Mouse (Mus musculus) heart, embryonic 10.5 days (tissue): ENCODE data around the gene Fnip2. TPM values are rescaled to one million over a fixed set of nuclear protein-coding genes. Genes with fewer than 3 reads are reported as not detected.

Experiments used
- DNase-seq: peaks from one replicate; pipeline ENCODE4 v3.0.0-alpha.2; 2017; ENCODE audit warnings: low spot score
- H3K27ac ChIP-seq: fragments of 300-500 bp; sonication (generic); 2 replicates; pipeline ENCODE4 v1.5.1; 2016; ENCODE audit warnings: mild to moderate bottlenecking
- H3K27me3 ChIP-seq: fragments of 300-500 bp; sonication (generic); 2 replicates; pipeline ENCODE4 v1.6.1; 2016; ENCODE audit warnings: mild to moderate bottlenecking; ENCODE audit not compliant: poor library complexity, insufficient read depth, severe bottlenecking
- H3K36me3 ChIP-seq: fragments of 300-500 bp; sonication (generic); 2 replicates; pipeline ENCODE4 v1.6.1; 2016; ENCODE audit warnings: mild to moderate bottlenecking, moderate library complexity
- H3K4me1 ChIP-seq: fragments of 300-500 bp; sonication (generic); 2 replicates; pipeline ENCODE4 v1.6.1; 2016; ENCODE audit warnings: mild to moderate bottlenecking
- H3K4me3 ChIP-seq: fragments of 300-500 bp; sonication (generic); 2 replicates; pipeline ENCODE4 v1.5.1; 2016; ENCODE audit warnings: mild to moderate bottlenecking, moderate library complexity
- H3K9me3 ChIP-seq: fragments of 300-500 bp; sonication (generic); 2 replicates; pipeline ENCODE4 v1.6.1; 2016; ENCODE audit warnings: mild to moderate bottlenecking, moderate library complexity
- WGBS: fragments of 180-500 bp; shearing (Covaris S2); methylation state at CpG from one replicate; pipeline ENCODE4 v1.1.7; 2016; 5-methylcytosine and 5-hydroxymethylcytosine counted together
- polyA plus RNA-seq: library from polyadenylated mRNA; unstranded; fragments of >200 nt; fragmentation: Nextera tagmentation; extraction: Ambion mirVana; gene quantifications from 2 replicates; pipeline ENCODE4 v1.2.1, GENCODE M21; 2016

The Fnip2 gene
- polyA plus RNA-seq, 1 experiment from 2014 or later, result 4.7 TPM

DNA sequence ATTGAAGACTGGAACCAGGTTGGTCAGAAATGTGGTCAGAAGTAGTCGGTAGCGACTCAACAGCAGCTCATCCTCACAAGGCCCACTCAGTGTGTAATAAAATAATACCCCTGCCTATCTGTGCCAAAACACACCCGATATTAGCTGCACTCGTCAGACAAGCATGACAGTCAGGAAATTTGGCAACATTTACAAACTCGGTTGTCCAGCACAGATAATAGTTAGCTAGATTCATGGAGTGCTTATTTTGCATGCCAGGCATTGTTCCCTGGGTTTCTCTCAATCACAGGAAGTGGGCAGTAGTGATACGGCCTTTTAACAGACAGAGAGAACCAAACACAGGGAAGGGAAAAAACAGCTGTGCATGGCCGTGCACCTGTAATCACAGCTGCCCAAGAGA is 30.6 kb downstream of the Fnip2 start:
- Histone ChIP-seq H3K27ac (no peak overlapping the region), H3K9me3 (no peaks in the 10 kb centered on the region), H3K4me1 (peaks cover 17% of the 10 kb centered on the region), H3K36me3 (no peaks in the 10 kb centered on the region), H3K4me3 (no peak overlapping the region), H3K27me3 (no peaks in the 10 kb centered on the region)
- 74% methylated on average over 7 of the region's 7 CpGs for WGBS
- DNase-seq, result no peak

DNA sequence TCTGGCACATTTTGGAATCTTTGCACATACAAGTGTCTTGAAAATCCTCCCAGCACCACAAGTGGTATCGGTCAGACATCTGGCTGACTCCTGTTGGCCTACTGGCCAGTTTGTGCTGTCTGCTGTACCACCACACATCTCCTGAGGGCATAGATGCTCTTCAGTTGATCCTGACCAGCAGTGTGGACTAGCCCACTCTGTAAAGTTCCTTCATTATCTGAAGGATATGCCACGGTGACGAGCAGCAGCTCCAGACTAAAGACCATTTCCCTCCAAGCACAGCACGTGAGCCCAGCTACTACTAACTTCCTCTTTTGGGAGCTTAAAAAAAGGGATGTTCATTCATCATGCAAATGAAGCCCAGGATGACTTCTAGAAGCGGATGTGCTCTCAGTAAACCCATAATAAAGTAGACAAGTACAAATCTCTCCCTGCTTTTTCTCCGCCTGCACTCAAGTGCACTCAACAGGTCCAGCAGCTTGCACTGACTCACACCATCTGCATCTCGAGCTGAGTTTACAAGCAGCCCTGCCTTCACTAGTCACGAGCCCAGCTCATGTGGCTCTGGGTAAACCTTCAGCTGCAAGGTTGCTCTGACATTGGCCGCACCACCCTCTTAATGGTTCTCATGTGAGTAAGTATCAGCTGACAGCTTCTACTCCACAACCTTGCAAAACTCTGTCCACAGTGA is 35.9 kb downstream of the Fnip2 start:
- no peaks in the 10 kb centered on the region for H3K9me3 ChIP-seq
- H3K4me1 ChIP-seq, result peaks cover 40% of the 10 kb centered on the region
- 31% methylated on average over 9 of the region's 9 CpGs for WGBS
- DNase-seq, result peak; percentile 87
- peak overlapping the region; percentile 70 for H3K27ac ChIP-seq
- peak overlapping the region; percentile 35 for H3K4me3 ChIP-seq
- no peaks in the 10 kb centered on the region for H3K36me3 ChIP-seq
- H3K27me3 ChIP-seq, result no peaks in the 10 kb centered on the region

DNA sequence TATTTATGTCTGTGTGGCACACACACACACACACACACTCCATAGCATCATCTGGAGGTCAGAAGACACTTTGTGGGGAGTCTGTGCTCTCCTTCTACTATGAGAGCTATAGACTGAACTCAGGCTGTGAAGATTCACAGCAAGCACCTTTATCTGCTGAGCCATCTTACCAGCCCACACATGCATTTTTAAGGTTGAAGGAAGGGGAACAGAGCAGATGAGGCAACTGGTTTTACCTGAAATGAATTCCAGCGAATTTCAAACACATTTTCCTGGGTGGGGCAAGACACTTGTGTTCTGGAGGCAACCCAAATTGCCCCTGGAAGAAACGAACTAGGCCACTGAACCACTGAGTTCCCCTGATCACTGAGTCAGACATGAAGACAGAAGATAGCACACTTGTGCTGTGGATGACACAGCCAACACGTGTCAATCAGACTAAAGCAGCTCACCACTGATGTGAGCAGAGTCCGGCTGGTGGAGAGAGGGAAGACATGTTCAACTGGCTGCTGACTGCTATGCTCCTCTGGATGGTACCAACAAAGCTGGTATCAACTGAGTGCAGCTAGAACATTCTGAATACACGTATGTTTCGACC is 38.0 kb downstream of the Fnip2 start:
- no peak overlapping the region for H3K27ac ChIP-seq

DNA sequence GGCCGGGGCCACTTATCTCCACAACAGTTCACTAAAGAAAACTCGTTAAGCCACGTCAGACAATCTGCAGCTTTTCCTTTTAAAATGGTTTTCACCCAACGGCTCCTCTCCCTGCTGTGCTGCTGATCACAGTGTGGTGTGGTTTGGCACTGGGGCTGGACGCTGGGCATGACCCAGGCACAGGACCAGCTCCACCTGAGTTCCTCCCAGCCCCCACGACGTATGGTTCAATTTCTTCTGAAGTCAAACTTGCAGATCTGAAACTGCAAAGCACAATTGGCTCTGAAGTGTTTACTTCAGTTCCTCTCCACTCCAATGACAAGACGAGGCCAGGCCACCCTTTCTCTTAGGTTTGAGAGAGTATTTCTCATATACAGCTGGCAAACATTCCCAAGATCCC is 39.1 kb downstream of the Fnip2 start:
- H3K27ac ChIP-seq, result no peak overlapping the region; the same call in 1 of the 2 replicates
- H3K4me1 ChIP-seq, result peaks cover 45% of the 10 kb centered on the region
- DNase-seq, result peak; percentile 33
- H3K36me3 ChIP-seq, result no peaks in the 10 kb centered on the region
- H3K27me3 ChIP-seq, result no peaks in the 10 kb centered on the region
- WGBS, result 49% methylated on average over 8 of the region's 8 CpGs
- no peak overlapping the region for H3K4me3 ChIP-seq
- no peaks in the 10 kb centered on the region for H3K9me3 ChIP-seq

More for the DNA sequence above, 38.0 kb downstream of the Fnip2 start:
- Histone ChIP-seq H3K9me3 (no peaks in the 10 kb centered on the region), H3K4me3 (no peak overlapping the region), H3K27me3 (no peaks in the 10 kb centered on the region), H3K36me3 (no peaks in the 10 kb centered on the region), H3K4me1 (peaks cover 45% of the 10 kb centered on the region)
- DNase-seq, result no peak
- 79% methylated on average over 6 of the region's 6 CpGs for WGBS

DNA sequence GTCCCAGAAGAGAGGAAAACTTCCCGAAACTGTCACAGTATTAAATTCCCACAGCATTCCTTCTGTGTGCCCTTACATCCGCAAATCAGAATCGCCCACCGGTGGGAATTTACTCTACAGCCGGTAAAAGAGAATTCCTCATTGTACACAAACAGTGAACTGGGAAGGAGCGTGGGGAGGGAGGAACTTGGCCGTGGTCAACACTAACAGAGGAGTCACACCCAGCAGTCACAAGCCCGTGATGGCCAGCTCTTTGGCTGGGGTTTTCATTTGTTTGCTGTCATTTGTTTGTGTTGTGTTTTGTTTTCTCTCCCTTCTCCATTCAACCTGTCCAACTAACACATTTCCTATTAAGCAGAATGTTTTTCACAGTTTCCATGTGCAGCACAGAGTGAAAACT is 39.7 kb downstream of the Fnip2 start:
- no peaks in the 10 kb centered on the region for H3K36me3 ChIP-seq
- H3K27ac ChIP-seq, result no peak overlapping the region
- no peak overlapping the region for H3K4me3 ChIP-seq
- DNase-seq, result no peak
- WGBS, result 73% methylated on average over 8 of the region's 8 CpGs
- H3K27me3 ChIP-seq, result no peaks in the 10 kb centered on the region
- H3K9me3 ChIP-seq, result no peaks in the 10 kb centered on the region
- H3K4me1 ChIP-seq, result peaks cover 45% of the 10 kb centered on the region

DNA sequence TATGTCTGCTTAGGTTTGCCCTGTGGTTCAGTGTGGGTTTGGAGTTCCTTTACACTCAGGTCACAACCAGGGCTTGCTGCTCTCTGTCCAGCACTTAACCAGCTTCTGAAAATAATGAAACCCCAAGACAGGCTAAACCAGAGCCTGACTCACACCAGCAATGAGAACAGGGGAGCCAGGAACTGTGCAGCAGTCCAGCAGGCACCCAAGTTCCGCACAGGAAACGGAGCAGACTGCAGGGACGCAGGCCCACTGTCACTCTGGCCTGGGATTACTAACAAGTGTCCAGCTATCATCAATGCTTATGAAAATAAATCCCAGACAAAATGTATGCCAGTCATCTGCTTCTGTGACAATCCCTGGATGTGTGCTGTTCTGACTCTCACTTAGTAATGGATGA is 40.1 kb downstream of the Fnip2 start:
- Histone ChIP-seq H3K27me3 (no peaks in the 10 kb centered on the region), H3K9me3 (no peaks in the 10 kb centered on the region), H3K27ac (no peak overlapping the region), H3K4me3 (no peak overlapping the region), H3K36me3 (no peaks in the 10 kb centered on the region), H3K4me1 (peaks cover 45% of the 10 kb centered on the region)
- WGBS, result 65% methylated on average over 3 of the region's 3 CpGs
- DNase-seq, result no peak

DNA sequence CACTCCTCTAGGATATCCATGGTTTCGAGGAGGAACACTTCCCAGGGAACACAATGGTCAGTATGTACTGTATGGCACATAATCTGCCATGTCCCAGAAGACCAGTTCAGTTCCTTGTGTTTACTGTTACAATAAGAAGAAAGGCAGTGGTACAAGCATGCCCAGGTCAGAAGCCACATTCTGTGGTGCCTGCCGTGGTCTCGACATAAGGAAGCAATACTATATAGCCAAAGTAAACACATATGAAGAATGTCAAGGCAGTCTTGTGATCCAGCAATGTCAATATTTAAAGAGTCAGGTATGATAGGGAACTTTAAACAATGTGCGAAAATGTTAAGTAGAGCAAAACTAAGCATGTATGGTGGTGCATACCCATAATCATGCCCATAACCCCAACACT is 44.2 kb downstream of the Fnip2 start:
- H3K27me3 ChIP-seq, result no peaks in the 10 kb centered on the region
- H3K27ac ChIP-seq, result no peak overlapping the region
- DNase-seq, result no peak
- no peaks in the 10 kb centered on the region for H3K9me3 ChIP-seq
- peaks cover 42% of the 10 kb centered on the region for H3K4me1 ChIP-seq
- no peaks in the 10 kb centered on the region for H3K36me3 ChIP-seq
- no peak overlapping the region for H3K4me3 ChIP-seq
- WGBS, result 82% methylated on average over 4 of the region's 4 CpGs

DNA sequence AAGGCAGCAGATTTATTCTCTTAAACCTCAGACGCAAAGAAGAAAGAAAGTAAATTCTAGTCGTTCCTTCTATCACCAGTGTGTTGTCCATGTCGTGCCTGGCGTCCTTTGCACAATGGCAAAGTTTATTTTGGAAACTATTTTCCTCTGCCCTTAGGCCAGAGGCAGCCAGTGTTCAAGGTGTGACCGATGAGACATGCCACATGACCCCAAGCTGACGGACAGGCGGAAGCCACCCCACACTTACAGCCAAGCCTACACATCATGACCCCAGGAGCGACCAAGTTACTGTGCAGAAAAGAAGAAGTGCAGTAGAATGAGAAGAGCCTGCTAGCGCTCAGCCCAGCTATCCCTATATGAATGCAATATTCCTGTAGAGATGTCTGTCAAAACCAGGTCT is 47.7 kb downstream of the Fnip2 start:
- peaks cover 44% of the 10 kb centered on the region for H3K4me1 ChIP-seq
- no peaks in the 10 kb centered on the region for H3K27me3 ChIP-seq
- no peaks in the 10 kb centered on the region for H3K9me3 ChIP-seq
- 0 out of 2 replicates have a peak, but pooled peaks cover 2% of the 10 kb centered on the region for H3K36me3 ChIP-seq
- WGBS, result 36% methylated on average over 9 of the region's 9 CpGs
- no peak for DNase-seq
- peak overlapping the region; percentile 76 for H3K27ac ChIP-seq
- H3K4me3 ChIP-seq, result no peak overlapping the region

DNA sequence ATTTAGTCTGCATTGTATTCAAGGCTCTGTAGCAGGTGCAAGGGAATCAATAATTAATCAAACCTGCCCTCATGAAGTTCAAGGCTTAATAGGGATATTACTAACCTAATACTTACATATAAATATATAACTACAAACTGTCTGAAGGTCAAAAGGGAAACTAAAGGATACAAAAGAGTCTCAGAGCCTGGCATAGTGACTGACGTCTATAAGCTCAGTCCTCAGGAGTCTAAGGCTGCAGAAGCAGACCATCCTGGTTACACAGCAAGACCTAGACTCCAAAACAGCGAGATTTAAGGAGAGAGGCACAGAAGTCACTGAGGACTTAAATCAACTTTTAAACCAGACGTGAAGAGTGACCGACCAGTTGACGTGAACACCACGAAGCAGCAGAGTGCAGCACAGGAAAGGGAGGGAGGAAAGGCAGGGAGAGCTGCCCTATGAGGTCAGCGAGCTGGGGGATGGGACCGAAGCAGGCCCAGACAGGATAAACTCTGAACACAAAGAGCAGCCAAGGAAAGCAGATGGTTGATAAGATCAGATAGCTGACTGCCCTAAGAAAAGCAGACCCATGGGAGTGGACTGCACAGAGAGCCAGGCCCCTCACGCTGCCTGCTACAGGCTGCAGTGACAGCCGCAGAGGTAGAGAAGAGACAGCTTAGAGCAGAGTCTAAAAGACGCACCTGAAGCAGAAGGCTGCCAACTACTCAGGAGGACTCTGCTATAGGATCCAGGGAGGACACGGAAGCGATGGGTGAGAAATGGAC is 48.7 kb downstream of the Fnip2 start:
- DNase-seq, result peak; percentile 84
- H3K27ac ChIP-seq, result peak overlapping the region; percentile 76
- 0 out of 2 replicates have a peak, but pooled peaks cover 2% of the 10 kb centered on the region for H3K36me3 ChIP-seq
- H3K27me3 ChIP-seq, result no peaks in the 10 kb centered on the region
- peak overlapping the region; percentile 1; the same call in 1 of the 2 replicates for H3K4me3 ChIP-seq
- H3K4me1 ChIP-seq, result peaks cover 49% of the 10 kb centered on the region
- 23% methylated on average over 13 of the region's 13 CpGs for WGBS
- no peaks in the 10 kb centered on the region for H3K9me3 ChIP-seq

DNA sequence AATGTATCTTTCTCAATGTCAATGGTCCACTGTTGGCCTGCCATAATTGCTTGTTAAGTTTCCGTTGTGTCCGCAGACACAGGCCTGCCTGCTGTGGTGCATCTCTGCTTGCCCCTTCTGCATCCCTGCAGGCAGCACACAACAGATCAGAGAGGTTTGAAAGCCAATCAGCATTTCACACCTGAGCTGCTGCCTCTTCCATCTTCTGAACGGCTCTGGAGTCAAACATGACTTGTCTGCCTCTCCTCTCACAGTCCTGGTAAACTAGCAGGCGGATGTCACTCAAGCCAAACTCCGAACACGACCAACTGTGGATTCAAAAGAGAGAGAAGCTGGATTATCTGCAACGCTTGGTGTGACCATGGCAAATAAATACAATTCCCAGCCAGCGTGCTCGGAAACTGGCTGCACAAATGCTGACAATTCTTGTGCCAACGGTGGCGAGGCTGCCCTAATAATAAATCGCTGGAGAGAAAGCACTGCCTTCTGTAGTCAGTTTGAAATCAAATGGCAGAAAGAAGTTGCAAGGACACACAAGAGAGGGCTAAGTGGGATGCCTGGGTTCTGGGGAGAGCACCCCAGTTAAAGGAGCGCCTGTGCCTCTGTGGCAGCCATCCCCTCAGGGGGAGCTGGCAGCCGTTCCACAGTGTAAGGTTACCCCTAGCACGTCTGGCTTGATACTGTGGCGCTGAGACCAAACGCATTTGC is 49.6 kb downstream of the Fnip2 start:
- H3K4me1 ChIP-seq, result peaks cover 49% of the 10 kb centered on the region
- H3K9me3 ChIP-seq, result no peaks in the 10 kb centered on the region
- no peak overlapping the region for H3K4me3 ChIP-seq
- WGBS, result 76% methylated on average over 17 of the region's 17 CpGs
- no peaks in the 10 kb centered on the region for H3K27me3 ChIP-seq
- H3K36me3 ChIP-seq, result 0 out of 2 replicates have a peak, but pooled peaks cover 2% of the 10 kb centered on the region
- H3K27ac ChIP-seq, result peak overlapping the region; percentile 76; the same call in 1 of the 2 replicates
- no peak for DNase-seq

DNA sequence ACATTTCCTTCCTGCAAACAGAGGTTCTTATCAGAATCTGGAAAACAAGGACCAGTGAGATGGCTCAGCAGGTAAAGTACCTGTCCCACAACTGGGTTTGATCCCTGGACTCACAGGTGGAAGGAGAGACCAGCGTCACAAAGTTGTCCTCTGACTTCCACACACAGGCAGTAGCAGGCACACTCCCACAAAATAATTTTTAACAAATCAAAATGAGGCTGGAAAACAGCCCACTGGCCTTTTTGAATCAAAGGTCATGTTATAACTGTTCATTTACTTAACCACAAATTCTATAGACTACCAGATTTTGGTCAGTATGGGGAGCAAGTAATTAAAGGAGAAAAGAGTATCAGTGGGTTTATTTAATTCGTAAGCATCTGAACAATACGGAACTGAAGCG is 50.6 kb downstream of the Fnip2 start:
- DNase-seq, result no peak
- peaks cover 49% of the 10 kb centered on the region for H3K4me1 ChIP-seq
- H3K27ac ChIP-seq, result peak overlapping the region; percentile 67; the same call in 1 of the 2 replicates
- H3K9me3 ChIP-seq, result no peaks in the 10 kb centered on the region
- H3K4me3 ChIP-seq, result no peak overlapping the region
- H3K36me3 ChIP-seq, result 0 out of 2 replicates have a peak, but pooled peaks cover 2% of the 10 kb centered on the region
- no peaks in the 10 kb centered on the region for H3K27me3 ChIP-seq
- 93% methylated on average over 4 of the region's 4 CpGs for WGBS

DNA sequence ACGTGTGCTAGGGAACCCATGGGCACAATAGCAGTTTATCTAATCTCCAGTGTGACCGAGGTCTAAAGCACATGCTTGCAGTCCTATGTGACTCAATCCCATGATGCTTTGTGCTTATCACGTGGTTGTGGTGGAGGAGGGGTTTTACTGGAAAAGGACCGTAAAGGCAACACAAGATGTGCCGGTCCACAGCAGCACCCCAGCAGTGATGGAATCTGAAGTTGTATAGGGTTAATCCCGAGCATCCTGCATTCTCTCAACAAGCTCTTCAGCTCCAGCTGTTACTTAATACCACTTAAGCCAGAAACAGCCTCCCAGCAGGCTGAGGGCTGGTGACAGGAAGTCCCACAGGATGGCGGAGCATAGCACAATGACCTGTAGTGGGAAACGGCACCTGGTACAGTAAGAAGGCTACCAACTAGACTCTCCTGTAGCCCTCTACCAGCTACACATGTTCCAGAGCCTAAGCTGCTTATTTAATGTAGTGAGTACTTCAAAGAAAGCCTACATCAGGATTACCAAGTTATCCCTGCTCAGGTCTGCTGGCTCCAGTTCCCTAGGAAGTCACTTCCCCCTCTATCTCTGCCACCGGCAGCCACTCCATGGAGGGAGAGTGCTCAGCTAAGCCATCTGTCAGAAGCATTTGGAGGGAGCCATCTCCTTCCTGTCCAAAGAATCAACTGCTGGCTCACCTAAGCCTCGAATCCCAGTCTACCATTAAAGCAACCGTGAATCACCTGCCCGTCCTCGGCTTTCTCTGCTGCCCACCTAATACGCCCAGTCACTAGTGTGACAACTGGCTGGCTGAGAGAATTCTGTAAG is 51.3 kb downstream of the Fnip2 start:
- H3K36me3 ChIP-seq, result 0 out of 2 replicates have a peak, but pooled peaks cover 4% of the 10 kb centered on the region
- DNase-seq, result peak; percentile 81
- 45% methylated on average over 14 of the region's 14 CpGs for WGBS
- peak overlapping the region; percentile 22; the same call in 1 of the 2 replicates for H3K4me3 ChIP-seq
- peak overlapping the region; percentile 67 for H3K27ac ChIP-seq
- H3K4me1 ChIP-seq, result peaks cover 49% of the 10 kb centered on the region
- no peaks in the 10 kb centered on the region for H3K9me3 ChIP-seq
- no peaks in the 10 kb centered on the region for H3K27me3 ChIP-seq
